Mouse (Mus musculus) kidney, embryonic 14.5 days (tissue): ENCODE measurements around the gene C130050O18Rik. TPM values are rescaled to one million over a fixed set of nuclear protein-coding genes. Genes with fewer than 3 reads are reported as not detected.
A peak's percentile ranks its signal among the peaks of the same experiment; 100 is the strongest.

Experiments
- ATAC-seq: fragments of 200-750 bp; cut with Nextera tagmentation; 2 replicates; pipeline ENCODE4 v1.8.0; 2017; ENCODE audit warnings: moderate number of reproducible peaks, mild to moderate bottlenecking, moderate TSS enrichment, moderate library complexity; ENCODE audit not compliant: low FRiP score, low TSS enrichment
- H3K27ac ChIP-seq: fragments of 300-500 bp; sonication (generic); 2 replicates; pipeline ENCODE4 v1.5.1; 2014; ENCODE audit warnings: low read depth, mild to moderate bottlenecking, low read length, moderate library complexity, mixed read lengths
- H3K27me3 ChIP-seq: fragments of 300-500 bp; sonication (generic); 2 replicates; pipeline ENCODE4 v1.6.1; 2014; ENCODE audit warnings: mild to moderate bottlenecking, low read length; ENCODE audit not compliant: control insufficient read depth, insufficient read depth
- H3K36me3 ChIP-seq: fragments of 300-500 bp; sonication (generic); 2 replicates; pipeline ENCODE4 v1.6.1; 2014; ENCODE audit warnings: low read length, mixed read lengths; ENCODE audit not compliant: control insufficient read depth, insufficient read depth
- H3K4me1 ChIP-seq: fragments of 300-500 bp; sonication (generic); 2 replicates; pipeline ENCODE4 v1.6.1; 2014; ENCODE audit warnings: low read length, mixed read lengths; ENCODE audit not compliant: control insufficient read depth, insufficient read depth
- H3K4me2 ChIP-seq: fragments of 300-500 bp; sonication (generic); replicated peaks from 2 replicates; pipeline ENCODE4 v1.6.1; 2014; ENCODE audit warnings: low read depth, mild to moderate bottlenecking, low read length
- H3K4me3 ChIP-seq: fragments of 300-500 bp; sonication (generic); 2 replicates; pipeline ENCODE4 v1.5.1; 2014; ENCODE audit warnings: mild to moderate bottlenecking, low read length
- H3K9ac ChIP-seq: fragments of 300-500 bp; sonication (generic); 2 replicates; pipeline ENCODE4 v1.6.1; 2014; ENCODE audit warnings: low read depth, mild to moderate bottlenecking, low read length, moderate library complexity
- H3K9me3 ChIP-seq: fragments of 300-500 bp; sonication (generic); 2 replicates; pipeline ENCODE4 v1.6.1; 2016; ENCODE audit warnings: low read length; ENCODE audit not compliant: control insufficient read depth
- WGBS: fragments of 180-500 bp; shearing (Covaris S2); extraction: QIAGEN DNeasy Blood & Tissue Kit; methylation state at CpG from one replicate; pipeline ENCODE4 v1.1.7; 2014; 5-methylcytosine and 5-hydroxymethylcytosine counted together
- polyA plus RNA-seq: library from polyadenylated mRNA; unstranded; fragments of >200 nt; fragmentation: Nextera tagmentation; extraction: Ambion mirVana; gene quantifications from 2 replicates; pipeline ENCODE4 v1.2.1, GENCODE M21; 2014

Gene C130050O18Rik
- polyA plus RNA-seq, 1 experiment from 2014 or later, result 0.77 TPM

DNA sequence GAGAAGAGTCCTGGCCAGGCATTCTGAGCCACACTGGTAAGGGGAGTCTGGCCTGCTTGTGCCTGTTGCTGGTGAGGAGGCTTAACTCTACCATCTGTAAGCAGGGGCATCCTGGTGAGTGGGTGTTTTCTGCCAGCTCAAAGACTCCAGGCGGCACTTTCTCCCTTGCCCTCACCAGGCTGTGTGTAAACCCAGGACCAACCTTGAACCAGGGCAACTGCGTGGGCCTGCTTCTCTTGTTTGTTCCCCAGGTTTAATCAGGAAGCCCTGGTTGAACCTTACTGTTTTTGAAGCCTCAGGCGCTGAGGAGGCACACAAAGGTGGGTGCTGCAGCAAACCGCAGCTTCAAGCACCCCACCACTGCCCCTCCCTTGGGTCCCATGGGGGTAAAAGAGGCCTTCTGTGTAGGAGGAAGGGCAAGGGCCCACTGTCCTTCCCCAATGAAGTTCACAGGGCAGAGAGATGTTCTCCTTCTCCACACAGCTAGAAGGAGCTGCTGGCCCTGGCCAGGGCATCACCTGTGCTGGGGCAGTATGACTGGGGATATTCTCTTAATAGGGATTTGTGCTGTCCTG lies 37.1 kb upstream of the C130050O18Rik start:
- H3K9me3 ChIP-seq, result no peaks in the 10 kb centered on the region
- 92% methylated on average over 4 of the region's 4 CpGs for WGBS
- 0 out of 2 replicates have a peak, but pooled peaks cover under 1% of the 10 kb centered on the region for H3K36me3 ChIP-seq
- H3K4me3 ChIP-seq, result no peak overlapping the region
- no peaks in the 10 kb centered on the region for H3K27me3 ChIP-seq
- H3K4me1 ChIP-seq, result peaks cover 30% of the 10 kb centered on the region
- no peak for ATAC-seq
- H3K9ac ChIP-seq, result no peak overlapping the region
- H3K4me2 ChIP-seq, result no peak overlapping the region
- no peak overlapping the region for H3K27ac ChIP-seq

DNA sequence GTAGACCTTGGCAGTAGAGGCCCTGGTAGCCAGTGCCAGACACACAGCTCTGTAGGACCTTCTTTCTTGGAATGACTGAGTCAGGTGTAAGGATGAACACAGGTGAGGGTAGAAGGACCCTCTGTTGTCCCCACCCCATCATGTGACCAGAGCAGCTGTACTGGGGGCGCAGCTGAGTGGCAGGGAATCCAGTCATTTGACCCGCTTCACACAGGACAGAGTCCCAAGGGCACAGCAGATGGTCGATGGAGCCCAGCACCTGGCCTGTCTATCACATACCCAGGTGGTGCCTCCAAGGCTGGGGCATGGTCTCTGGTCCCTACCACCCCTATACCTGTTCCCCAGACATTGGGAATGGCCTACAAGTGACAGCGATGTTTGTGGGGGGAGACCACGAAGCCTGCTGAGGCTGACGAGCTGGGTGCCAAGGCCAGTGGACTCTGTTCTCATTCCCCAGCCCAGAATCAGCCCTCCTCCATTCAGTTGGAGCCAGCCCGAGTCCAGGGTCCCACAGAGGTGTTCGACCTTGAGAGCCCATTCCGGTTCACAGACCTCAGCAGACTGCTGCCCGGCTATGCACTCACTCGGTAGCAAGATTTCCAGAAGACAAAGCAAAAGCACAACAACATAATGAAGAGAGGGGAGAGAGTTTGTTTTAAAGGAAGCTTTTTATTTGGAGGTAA lies 36.3 kb upstream of the C130050O18Rik start:
- Histone ChIP-seq H3K9ac (no peak overlapping the region), H3K36me3 (no peaks in the 10 kb centered on the region), H3K4me3 (no peak overlapping the region), H3K9me3 (no peaks in the 10 kb centered on the region), H3K27ac (no peak overlapping the region), H3K27me3 (no peaks in the 10 kb centered on the region), H3K4me2 (no peak overlapping the region), H3K4me1 (peaks cover 30% of the 10 kb centered on the region)
- WGBS, result 74% methylated on average over 11 of the region's 11 CpGs
- no peak for ATAC-seq

DNA sequence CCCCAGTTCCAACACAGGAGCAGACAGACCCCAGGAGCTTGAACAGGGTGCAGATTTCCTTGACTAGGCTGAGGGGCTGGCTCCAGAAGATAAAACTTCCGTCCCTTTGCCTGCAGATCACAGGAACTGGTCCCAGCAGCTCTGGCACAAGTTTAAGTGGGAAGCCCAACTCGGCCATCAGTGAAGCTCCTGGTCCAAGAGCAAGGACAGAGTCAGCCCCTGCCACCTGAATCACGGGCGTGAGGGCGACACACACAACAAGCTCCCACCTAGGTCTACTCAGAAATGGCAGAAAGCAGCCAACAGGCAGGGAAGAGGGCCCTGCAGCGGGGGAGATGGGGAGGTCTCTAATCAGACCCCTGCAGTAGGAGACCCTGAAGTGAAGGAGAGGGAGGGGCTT lies 34.7 kb upstream of the C130050O18Rik start:
- 86% methylated on average over 6 of the region's 6 CpGs for WGBS

DNA sequence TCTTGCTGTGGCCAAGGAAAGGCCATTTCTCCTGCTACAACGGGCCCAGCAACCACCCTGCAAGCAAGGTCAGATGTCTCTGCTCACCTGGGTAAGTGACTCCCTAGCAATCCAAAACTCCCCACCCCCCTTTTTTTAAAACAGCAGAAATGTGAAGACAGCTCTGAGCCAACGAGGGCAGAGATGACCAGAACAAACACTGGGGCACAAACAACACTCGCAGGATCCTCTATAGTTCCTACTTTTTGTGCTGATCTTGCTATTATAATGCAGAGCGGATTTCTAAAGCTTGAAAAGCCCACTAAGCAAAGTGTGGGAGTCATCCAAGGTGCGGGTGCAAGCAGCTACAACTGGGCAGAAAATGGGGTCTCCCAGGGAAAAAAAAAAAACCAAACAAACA lies 34.0 kb upstream of the C130050O18Rik start:
- no peaks in the 10 kb centered on the region for H3K36me3 ChIP-seq

More for the DNA sequence above, 34.7 kb upstream of the C130050O18Rik start:
- no peaks in the 10 kb centered on the region for H3K36me3 ChIP-seq
- no peak overlapping the region for H3K4me3 ChIP-seq
- no peak overlapping the region for H3K9ac ChIP-seq
- H3K27ac ChIP-seq, result no peak overlapping the region
- H3K9me3 ChIP-seq, result no peaks in the 10 kb centered on the region
- H3K27me3 ChIP-seq, result no peaks in the 10 kb centered on the region
- H3K4me1 ChIP-seq, result peaks cover 19% of the 10 kb centered on the region
- no peak for ATAC-seq
- no peak overlapping the region for H3K4me2 ChIP-seq

DNA sequence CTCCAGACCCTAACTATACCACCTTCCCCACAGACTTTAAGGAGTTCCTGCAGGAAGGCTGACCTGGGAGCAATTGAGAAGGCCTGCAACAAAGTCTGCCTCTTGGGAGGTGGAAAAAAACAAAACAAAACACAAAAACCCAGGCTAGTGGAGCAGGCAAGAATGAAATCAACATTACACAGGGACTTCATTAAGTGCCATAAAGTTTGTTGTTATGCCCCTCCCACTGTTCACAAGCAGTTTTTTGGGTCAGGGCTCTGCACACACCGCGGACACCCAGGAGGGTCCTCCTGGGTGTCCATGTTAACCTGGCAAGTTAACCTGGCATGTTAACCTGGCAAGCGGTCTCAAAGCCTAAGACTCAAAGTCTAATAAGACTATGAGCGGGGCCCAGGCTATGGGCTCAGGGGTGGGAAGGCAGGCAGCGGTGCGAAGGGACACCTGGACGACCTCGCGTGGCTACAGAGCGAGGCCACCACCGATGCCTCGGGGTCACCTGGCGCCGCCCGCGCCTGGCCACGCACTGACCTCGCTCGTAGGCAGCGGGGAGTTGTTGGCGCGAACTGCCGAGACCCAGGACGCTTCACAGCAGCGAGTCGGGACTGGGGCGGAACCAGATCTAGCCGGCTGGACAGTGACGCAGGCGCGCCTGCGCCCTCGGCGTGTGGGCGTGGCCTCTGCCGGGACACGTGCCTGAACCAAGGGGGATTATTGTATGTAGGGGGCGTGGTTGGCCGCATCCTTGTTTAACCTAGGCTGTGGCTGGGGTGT lies 33.3 kb upstream of the C130050O18Rik start:
- ATAC-seq, result peak; percentile 92
- Histone ChIP-seq H3K27ac (peak overlapping the region; percentile 82), H3K9ac (peak overlapping the region; percentile 86), H3K27me3 (no peaks in the 10 kb centered on the region), H3K4me2 (peak overlapping the region; percentile 89), H3K36me3 (no peaks in the 10 kb centered on the region), H3K9me3 (no peaks in the 10 kb centered on the region), H3K4me1 (peaks cover 19% of the 10 kb centered on the region), H3K4me3 (peak overlapping the region; percentile 53)
- WGBS, result 1% methylated on average over 39 of the region's 39 CpGs

More for the DNA sequence above, 34.0 kb upstream of the C130050O18Rik start:
- H3K9me3 ChIP-seq, result no peaks in the 10 kb centered on the region
- H3K4me1 ChIP-seq, result peaks cover 18% of the 10 kb centered on the region
- no peaks in the 10 kb centered on the region for H3K27me3 ChIP-seq
- no peak for ATAC-seq
- H3K4me3 ChIP-seq, result peak overlapping the region; percentile 53; the same call in 1 of the 2 replicates
- peak overlapping the region; percentile 89 for H3K4me2 ChIP-seq
- H3K27ac ChIP-seq, result peak overlapping the region; percentile 82; the same call in 1 of the 2 replicates
- WGBS, result 49% methylated on average over 5 of the region's 5 CpGs
- peak overlapping the region; percentile 86 for H3K9ac ChIP-seq

DNA sequence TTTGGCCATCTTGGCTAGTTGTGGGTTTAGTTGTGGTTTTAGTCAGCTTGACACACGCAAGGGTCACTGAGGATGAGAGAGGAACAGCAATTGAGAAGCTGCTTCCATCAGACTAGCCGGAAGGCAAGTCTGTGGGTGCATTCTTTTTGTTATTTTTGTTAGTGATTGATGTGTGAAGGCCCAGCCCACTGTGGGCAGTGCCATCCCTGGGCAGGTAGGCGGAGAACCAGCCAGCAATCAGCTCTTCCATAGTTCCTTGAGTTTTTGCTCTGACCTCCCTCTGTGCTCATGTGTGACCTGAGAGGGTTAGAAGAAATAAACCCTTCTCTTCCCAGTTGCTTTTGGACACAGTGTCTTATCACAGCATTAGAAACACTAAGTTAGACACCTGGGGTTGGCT lies 32.0 kb upstream of the C130050O18Rik start:
- 68% methylated on average over 3 of the region's 3 CpGs for WGBS
- no peak overlapping the region for H3K4me2 ChIP-seq
- peaks cover 32% of the 10 kb centered on the region for H3K4me1 ChIP-seq

DNA sequence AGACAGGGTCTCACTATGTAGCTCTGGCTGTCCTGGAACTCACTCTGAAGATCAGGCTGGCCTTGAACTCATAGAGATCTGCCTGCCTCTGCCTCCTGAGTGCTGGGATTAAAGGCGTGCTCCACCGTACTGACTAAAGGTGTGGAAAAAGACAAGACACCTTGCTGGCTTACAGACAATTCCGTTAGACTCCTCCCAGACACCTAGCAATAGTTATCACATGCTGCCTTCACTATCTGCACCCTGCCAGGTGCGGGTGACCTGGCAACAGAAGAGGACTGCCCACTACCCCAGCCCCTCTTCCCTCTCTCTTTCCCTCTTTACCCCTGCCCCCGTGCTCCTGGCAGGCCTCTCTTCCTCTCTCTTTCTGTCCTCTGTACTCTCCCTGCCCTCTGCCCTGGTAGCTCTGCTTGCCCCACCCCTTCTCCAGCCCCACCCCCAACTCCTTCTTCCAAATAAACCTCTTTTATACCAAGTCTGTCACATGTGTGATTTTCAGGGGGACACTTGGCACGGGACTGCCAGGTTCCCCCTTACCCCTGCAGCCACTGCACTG lies 31.1 kb upstream of the C130050O18Rik start:
- H3K4me3 ChIP-seq, result no peak overlapping the region
- no peak for ATAC-seq
- peaks cover 37% of the 10 kb centered on the region for H3K4me1 ChIP-seq
- 76% methylated on average over 6 of the region's 6 CpGs for WGBS
- H3K27ac ChIP-seq, result no peak overlapping the region
- H3K4me2 ChIP-seq, result no peak overlapping the region
- no peaks in the 10 kb centered on the region for H3K27me3 ChIP-seq
- no peaks in the 10 kb centered on the region for H3K9me3 ChIP-seq
- H3K36me3 ChIP-seq, result no peaks in the 10 kb centered on the region
- H3K9ac ChIP-seq, result no peak overlapping the region

More for the DNA sequence above, 32.0 kb upstream of the C130050O18Rik start:
- H3K4me3 ChIP-seq, result no peak overlapping the region
- no peak overlapping the region for H3K9ac ChIP-seq
- H3K27ac ChIP-seq, result no peak overlapping the region
- no peaks in the 10 kb centered on the region for H3K36me3 ChIP-seq
- H3K9me3 ChIP-seq, result no peaks in the 10 kb centered on the region
- ATAC-seq, result no peak
- H3K27me3 ChIP-seq, result no peaks in the 10 kb centered on the region

DNA sequence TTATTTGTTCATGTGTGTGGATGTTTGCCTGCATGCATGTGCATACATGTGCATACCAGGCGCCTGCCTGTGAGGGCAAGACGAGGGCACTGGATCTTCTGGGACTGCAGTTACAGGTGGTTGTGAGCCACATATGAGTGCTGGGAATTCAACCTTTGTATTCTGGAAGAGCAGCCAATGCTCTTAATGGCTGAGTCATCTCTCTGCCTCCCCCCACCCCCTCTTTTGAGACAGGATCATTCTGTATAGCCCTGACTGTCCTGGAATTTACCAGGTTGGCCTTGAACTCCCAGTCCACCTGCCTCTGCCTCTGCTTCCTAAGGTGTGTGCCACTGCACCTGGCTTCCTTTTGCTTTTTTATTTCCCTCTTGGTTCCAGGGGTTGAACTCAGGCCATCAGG lies 30.2 kb upstream of the C130050O18Rik start:
- Histone ChIP-seq H3K36me3 (no peaks in the 10 kb centered on the region), H3K4me2 (no peak overlapping the region), H3K9ac (no peak overlapping the region), H3K4me1 (peaks cover 46% of the 10 kb centered on the region), H3K27ac (no peak overlapping the region), H3K9me3 (no peaks in the 10 kb centered on the region), H3K27me3 (no peaks in the 10 kb centered on the region), H3K4me3 (no peak overlapping the region)
- 88% methylated on average over 2 of the region's 2 CpGs for WGBS
- no peak for ATAC-seq
